Mouse (Mus musculus): Measurements from ENCODE around the gene Olfr1260. TPM values are rescaled to one million over a fixed set of nuclear protein-coding genes. Genes with fewer than 3 reads are reported as not detected.

Olfr1260 gene
- polyA plus RNA-seq (2012; rRNA removed), result not detected in 2 replicates

GRCm38 (mm10) chr2:89974184-89974583, at the start of gene Olfr1260:
TSS of gene Olfr1260 (plus strand) at chr2:89974340.
- no peak for TF ChIP-seq CTCF (IDR thresholded peaks at IDR 0.05; ENCODE audit: borderline replicate concordance, extremely low read depth, insufficient read depth, insufficient read length)
- TF ChIP-seq POLR2A (IDR thresholded peaks at IDR 0.05; ENCODE audit: borderline replicate concordance, extremely low read depth, insufficient read depth, insufficient read length, poor library complexity, severe bottlenecking), result no peak
- DNase-seq (ENCODE audit: low read depth), result peak; percentile 29

DNA sequence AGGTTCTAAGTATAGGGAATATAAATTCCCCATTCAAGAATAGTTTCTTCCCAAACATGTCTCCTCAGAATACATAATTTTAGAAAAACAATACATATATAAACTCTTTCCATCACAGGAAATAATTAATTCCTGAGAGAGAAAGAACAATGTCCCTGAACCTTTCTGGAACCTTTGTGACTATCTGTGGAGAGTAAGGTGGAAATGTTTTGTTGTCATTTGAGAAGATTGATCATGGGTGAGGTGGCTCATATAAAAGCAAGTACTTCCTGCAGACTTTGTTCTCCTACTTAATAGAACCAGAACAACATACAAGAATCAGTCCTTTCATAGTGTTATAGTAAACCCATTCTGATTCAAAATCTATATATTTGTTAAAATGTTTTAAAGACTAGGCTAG, 47.1 kb upstream of the Olfr1260 start, which contains the start of gene Olfr1258:
Gene Olfr1258, plus strand, starts transcription at position 301 of the 400 bp plus-strand sequence.
- no peak for TF ChIP-seq POLR2A (IDR thresholded peaks at IDR 0.05; ENCODE audit: borderline replicate concordance, extremely low read depth, insufficient read depth, insufficient read length, poor library complexity, severe bottlenecking)
- no peak for TF ChIP-seq CTCF (IDR thresholded peaks at IDR 0.05; ENCODE audit: borderline replicate concordance, extremely low read depth, insufficient read depth, insufficient read length)
- no peak for DNase-seq (ENCODE audit: low read depth)

GRCm38 (mm10) chr2:89948564-89948963, 25.6 kb upstream of the Olfr1260 start, which contains the start of gene Olfr1259:
TSS of gene Olfr1259 (minus strand) at chr2:89948664.
- TF ChIP-seq CTCF (IDR thresholded peaks at IDR 0.05; ENCODE audit: borderline replicate concordance, extremely low read depth, insufficient read depth, insufficient read length), result no peak
- TF ChIP-seq POLR2A (IDR thresholded peaks at IDR 0.05; ENCODE audit: borderline replicate concordance, extremely low read depth, insufficient read depth, insufficient read length, poor library complexity, severe bottlenecking), result no peak

DNA sequence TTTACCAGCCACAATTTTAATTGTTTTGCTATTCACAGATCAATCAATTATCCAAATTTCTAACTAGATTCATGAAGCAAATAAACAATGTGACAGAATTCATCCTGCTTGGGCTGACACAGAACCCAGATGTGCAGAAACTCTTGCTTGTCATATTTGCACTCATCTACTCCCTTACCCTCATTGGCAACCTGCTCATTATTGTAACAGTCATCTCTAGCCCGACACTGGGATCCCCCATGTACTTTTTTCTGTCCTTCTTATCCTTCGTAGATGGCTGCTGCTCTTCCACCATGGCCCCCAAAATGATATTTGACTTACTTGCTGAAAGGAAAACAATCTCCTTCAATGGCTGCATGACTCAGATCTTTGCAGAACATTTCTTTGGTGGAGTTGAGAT, 3.6 kb downstream of the Olfr1260 start:
- no peak for DNase-seq (ENCODE audit: low read depth)
- TF ChIP-seq POLR2A (IDR thresholded peaks at IDR 0.05; ENCODE audit: borderline replicate concordance, extremely low read depth, insufficient read depth, insufficient read length, poor library complexity, severe bottlenecking), result no peak
- no peak for TF ChIP-seq CTCF (IDR thresholded peaks at IDR 0.05; ENCODE audit: borderline replicate concordance, extremely low read depth, insufficient read depth, insufficient read length)

More at GRCm38 (mm10) chr2:89948564-89948963, 25.6 kb upstream of the Olfr1260 start, which contains the start of gene Olfr1259:
- no peak for DNase-seq (ENCODE audit: low read depth)

DNA sequence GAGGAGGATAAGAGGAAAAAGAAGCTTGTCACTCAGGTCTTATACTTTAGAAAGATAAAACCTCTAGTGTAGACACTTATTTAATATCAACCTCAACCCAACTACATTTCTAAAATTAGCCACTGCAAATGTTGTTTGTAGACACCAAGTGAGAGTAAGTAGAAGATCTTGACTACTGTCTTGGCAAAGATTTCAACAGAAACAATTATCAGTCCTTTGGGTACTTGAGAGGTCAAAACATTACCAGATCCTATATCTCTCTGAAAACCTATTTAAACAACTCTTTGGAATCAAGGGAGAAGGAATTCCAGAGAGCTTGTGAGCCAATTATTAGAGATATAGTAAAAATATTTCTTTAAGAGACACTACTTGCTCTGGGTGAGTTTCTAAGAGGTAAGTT, 16.8 kb downstream of the Olfr1260 start, which contains the start of gene Olfr1261:
Gene Olfr1261, plus strand, starts transcription at position 301 of the 400 bp plus-strand sequence.
- TF ChIP-seq CTCF (IDR thresholded peaks at IDR 0.05; ENCODE audit: borderline replicate concordance, extremely low read depth, insufficient read depth, insufficient read length) (no peak), POLR2A (IDR thresholded peaks at IDR 0.05; ENCODE audit: borderline replicate concordance, extremely low read depth, insufficient read depth, insufficient read length, poor library complexity, severe bottlenecking) (no peak)
- no peak for DNase-seq (ENCODE audit: low read depth)

GRCm38 (mm10) chr2:89999845-90000244, 25.7 kb downstream of the Olfr1260 start, which contains the start of gene Olfr1262:
TSS of gene Olfr1262 (plus strand) at chr2:90000145.
- DNase-seq (ENCODE audit: low read depth), result peak; percentile 3
- TF ChIP-seq POLR2A (IDR thresholded peaks at IDR 0.05; ENCODE audit: borderline replicate concordance, extremely low read depth, insufficient read depth, insufficient read length, poor library complexity, severe bottlenecking) (no peak), CTCF (IDR thresholded peaks at IDR 0.05; ENCODE audit: borderline replicate concordance, extremely low read depth, insufficient read depth, insufficient read length) (no peak)

- no peak for TF ChIP-seq CTCF (IDR thresholded peaks at IDR 0.05; ENCODE audit: borderline replicate concordance, extremely low read depth, insufficient read depth, insufficient read length)
- no peak for TF ChIP-seq POLR2A (IDR thresholded peaks at IDR 0.05; ENCODE audit: borderline replicate concordance, extremely low read depth, insufficient read depth, insufficient read length, poor library complexity, severe bottlenecking)
- no peak for DNase-seq (ENCODE audit: low read depth)
Measured at GRCm38 (mm10) chr2:90011831-90012230, 37.7 kb downstream of the Olfr1260 start, which contains the start of gene Olfr1263. TSS of gene Olfr1263 (plus strand) at chr2:90012131.

DNA sequence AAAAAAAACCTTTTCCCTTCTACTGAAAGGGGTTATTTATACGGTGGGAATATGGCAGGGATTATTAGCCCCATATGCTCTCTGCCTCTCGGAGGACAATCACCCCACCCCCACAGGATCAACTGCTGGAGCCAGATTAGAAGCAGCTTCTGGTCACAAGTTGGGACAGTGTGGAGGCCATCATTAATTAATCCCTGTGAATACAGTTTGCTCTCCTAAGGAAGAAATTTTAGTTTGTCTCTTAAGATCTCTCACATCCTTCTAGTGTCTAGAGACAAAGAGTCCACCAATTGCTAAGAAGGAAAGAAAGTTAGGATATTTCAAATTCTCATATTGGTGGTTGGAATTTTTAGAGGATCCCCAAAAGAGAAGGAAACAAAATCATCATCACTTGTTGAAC, 51.3 kb downstream of the Olfr1260 start, which contains the start of gene Olfr1264:
Gene Olfr1264, minus strand, starts transcription at position 101 of the 400 bp plus-strand sequence.
- TF ChIP-seq CTCF (IDR thresholded peaks at IDR 0.05; ENCODE audit: borderline replicate concordance, extremely low read depth, insufficient read depth, insufficient read length) (no peak), POLR2A (IDR thresholded peaks at IDR 0.05; ENCODE audit: borderline replicate concordance, extremely low read depth, insufficient read depth, insufficient read length, poor library complexity, severe bottlenecking) (no peak)
- DNase-seq (ENCODE audit: low read depth), result no peak

Other genes starting within 250 kb of the Olfr1260 start
- gene Olfr1252, start 249.3 kb upstream of the Olfr1260 start, polyA plus RNA-seq (2012; rRNA removed), result not detected in 2 replicates
- gene Olfr1253, start 217.2 kb upstream of the Olfr1260 start, polyA plus RNA-seq (2012; rRNA removed), result not detected in 2 replicates
- not detected in 2 replicates for gene Olfr1254, start 180.7 kb upstream of the Olfr1260 start, polyA plus RNA-seq (2012; rRNA removed)
- gene Olfr1255, start 162.3 kb upstream of the Olfr1260 start, polyA plus RNA-seq (2012; rRNA removed), result not detected in 2 replicates
- gene Olfr1256, start 132.8 kb upstream of the Olfr1260 start, polyA plus RNA-seq (2012; rRNA removed), result not detected in 2 replicates
- 0.07 and 0.13 TPM in 2 replicates for gene Olfr48, start 126.1 kb upstream of the Olfr1260 start, polyA plus RNA-seq (2012; rRNA removed)
- gene Olfr1257, start 95.9 kb upstream of the Olfr1260 start, polyA plus RNA-seq (2012; rRNA removed), result not detected in 2 replicates
- gene Olfr1258, start 47.0 kb upstream of the Olfr1260 start, polyA plus RNA-seq (2012; rRNA removed), result not detected in 2 replicates
- not detected in 2 replicates for gene Olfr1259, start 25.7 kb upstream of the Olfr1260 start, polyA plus RNA-seq (2012; rRNA removed)
- not detected in 2 replicates for gene Olfr1261, start 16.9 kb downstream of the Olfr1260 start, polyA plus RNA-seq (2012; rRNA removed)
- not detected in 2 replicates for gene Olfr1262, start 25.8 kb downstream of the Olfr1260 start, polyA plus RNA-seq (2012; rRNA removed)
- gene Olfr1263, start 37.8 kb downstream of the Olfr1260 start, polyA plus RNA-seq (2012; rRNA removed), result not detected in 2 replicates
- gene Olfr1264, start 51.2 kb downstream of the Olfr1260 start, polyA plus RNA-seq (2012; rRNA removed), result not detected in 2 replicates
- gene Olfr1265, start 61.0 kb downstream of the Olfr1260 start, polyA plus RNA-seq (2012; rRNA removed), result not detected in 2 replicates
- not detected in 2 replicates for gene Olfr140, start 89.3 kb downstream of the Olfr1260 start, polyA plus RNA-seq (2012; rRNA removed)
- not detected in 2 replicates for gene Olfr1269, start 147.1 kb downstream of the Olfr1260 start, polyA plus RNA-seq (2012; rRNA removed)
- gene Olfr32, start 168.0 kb downstream of the Olfr1260 start, polyA plus RNA-seq (2012; rRNA removed), result not detected in 2 replicates
- gene Olfr1270, start 178.8 kb downstream of the Olfr1260 start, polyA plus RNA-seq (2012; rRNA removed), result not detected in 2 replicates